Mouse (Mus musculus): Measurements from ENCODE around the gene Mia. TPM values are rescaled to one million over a fixed set of nuclear protein-coding genes. Genes with fewer than 3 reads are reported as not detected.

Gene Mia
- polyA plus RNA-seq, 1 experiment from 2014 or later, result 53.5 TPM

MicroRNAs encoded within 50 kb of the gene (microRNA counts, 519-probe panel; counts per million panel counts)
- microRNA mmu-miR-1191, result not detected

Small RNAs within 50 kb of the gene (microRNA-seq; reads per million reads assigned to microRNA genes)
- gene Mir1191 (ENCODE audit: borderline number of aligned reads) (4.1 reads per million, percentile 18 among the genes with 10 or more reads in this experiment), gene Mir3101 (ENCODE audit: borderline number of aligned reads) (not detected)

Other genes with a start within 250 kb of the Mia start
- not detected in 2 replicates for gene Cyp2a22, start 241.8 kb downstream of the Mia start, polyA plus RNA-seq (2015; fragmentation: Nextera tagmentation; extraction: Ambion mirVana)
- gene Cyp2a12, start 152.1 kb downstream of the Mia start, polyA plus RNA-seq (2015; fragmentation: Nextera tagmentation; extraction: Ambion mirVana), result not detected in 2 replicates
- gene Cyp2f2, start 61.2 kb downstream of the Mia start, polyA plus RNA-seq (2015; fragmentation: Nextera tagmentation; extraction: Ambion mirVana), result 71.5 and 102 TPM in 2 replicates
- gene Cyp2t4, start 27.4 kb downstream of the Mia start, polyA plus RNA-seq (2015; fragmentation: Nextera tagmentation; extraction: Ambion mirVana), result 2.1 and 4.7 TPM in 2 replicates
- 83.0 and 86.7 TPM in 2 replicates for gene Egln2, start 14.4 kb downstream of the Mia start, polyA plus RNA-seq (2015; fragmentation: Nextera tagmentation; extraction: Ambion mirVana)
- gene Rab4b, start 2.3 kb downstream of the Mia start, polyA plus RNA-seq (2015; fragmentation: Nextera tagmentation; extraction: Ambion mirVana), result 72.4 and 73.1 TPM in 2 replicates
- 1.9 TPM in 1 of 2 replicates, not detected in the other for gene Gm21983, start 71 bp downstream of the Mia start, polyA plus RNA-seq (2015; fragmentation: Nextera tagmentation; extraction: Ambion mirVana)
- 3.9 and 4.3 TPM in 2 replicates for gene BC024978, start 14.6 kb upstream of the Mia start, polyA plus RNA-seq (2015; fragmentation: Nextera tagmentation; extraction: Ambion mirVana)
- gene Snrpa, start 15.1 kb upstream of the Mia start, polyA plus RNA-seq (2015; fragmentation: Nextera tagmentation; extraction: Ambion mirVana), result 238 and 242 TPM in 2 replicates
- 11.6 and 13.5 TPM in 2 replicates for gene Itpkc, start 47.5 kb upstream of the Mia start, polyA plus RNA-seq (2015; fragmentation: Nextera tagmentation; extraction: Ambion mirVana)
- 23.0 and 27.1 TPM in 2 replicates for gene Coq8b, start 51.9 kb upstream of the Mia start, polyA plus RNA-seq (2015; fragmentation: Nextera tagmentation; extraction: Ambion mirVana)
- gene Numbl, start 77.3 kb upstream of the Mia start, polyA plus RNA-seq (2015; fragmentation: Nextera tagmentation; extraction: Ambion mirVana), result 48.7 and 49.3 TPM in 2 replicates
- 85.5 and 92.3 TPM in 2 replicates for gene Ltbp4, start 156.5 kb upstream of the Mia start, polyA plus RNA-seq (2015; fragmentation: Nextera tagmentation; extraction: Ambion mirVana)
- gene Shkbp1, start 174.9 kb upstream of the Mia start, polyA plus RNA-seq (2015; fragmentation: Nextera tagmentation; extraction: Ambion mirVana), result 36.8 and 46.2 TPM in 2 replicates
- gene Gm20479, start 176.3 kb upstream of the Mia start, polyA plus RNA-seq (2015; fragmentation: Nextera tagmentation; extraction: Ambion mirVana), result 0.35 and 0.43 TPM in 2 replicates

Data from embryonic facial prominence, embryonic 15.5 days (tissue).